Mouse (Mus musculus) neural tube, embryonic 10.5 days (tissue): ENCODE data around the gene Rgl1.
A peak's percentile ranks its signal among the peaks of the same experiment; 100 is the strongest.

ENCODE experiments used
- DNase-seq: peaks from one replicate; pipeline ENCODE4 v3.0.0-alpha.2; 2017; ENCODE audit warnings: low spot score; ENCODE audit errors: extremely low spot score

Gene Rgl1

GRCm38 (mm10) chr1:152766032-152766772 lies at the start of gene Rgl1, which contains the start of gene Arpc5:
TSS of gene Rgl1 (minus strand) at chr1:152766351.
TSS of gene Arpc5 (plus strand) at chr1:152766542.
- DNase-seq, result peak; percentile 96

GRCm38 (mm10) chr1:152815265-152815701 lies 49.1 kb upstream of the Rgl1 start:
- peak; percentile 64 for DNase-seq

- DNase-seq, result no peak
Measured at GRCm38 (mm10) chr1:152810533-152811439, 44.6 kb upstream of the Rgl1 start.

- no peak for DNase-seq
Measured at GRCm38 (mm10) chr1:152809541-152810252, 43.5 kb upstream of the Rgl1 start.

- DNase-seq, result no peak
Measured at GRCm38 (mm10) chr1:152808392-152808680, 42.2 kb upstream of the Rgl1 start.

GRCm38 (mm10) chr1:152807619-152808391 lies 41.7 kb upstream of the Rgl1 start:
- DNase-seq, result no peak

- DNase-seq, result no peak
Measured at GRCm38 (mm10) chr1:152804907-152805306, 38.8 kb upstream of the Rgl1 start.

GRCm38 (mm10) chr1:152800633-152801176 lies 34.6 kb upstream of the Rgl1 start:
- DNase-seq, result no peak

- DNase-seq, result no peak
Measured at GRCm38 (mm10) chr1:152799897-152800296, 33.7 kb upstream of the Rgl1 start, which contains the start of gene Ncf2. TSS of gene Ncf2 (plus strand) at chr1:152800194.

- DNase-seq, result no peak
Measured at GRCm38 (mm10) chr1:152798125-152798524, 32.0 kb upstream of the Rgl1 start.

- DNase-seq, result no peak
Measured at GRCm38 (mm10) chr1:152796683-152797263, 30.6 kb upstream of the Rgl1 start.

- no peak for DNase-seq
Measured at GRCm38 (mm10) chr1:152795688-152796255, 29.6 kb upstream of the Rgl1 start.

GRCm38 (mm10) chr1:152793495-152794130 lies 27.5 kb upstream of the Rgl1 start:
- DNase-seq, result peak; percentile 39

- DNase-seq, result peak; percentile 49
Measured at GRCm38 (mm10) chr1:152792736-152793494, 26.8 kb upstream of the Rgl1 start.

- peak; percentile 56 for DNase-seq
Measured at GRCm38 (mm10) chr1:152791269-152791668, 25.1 kb upstream of the Rgl1 start.

GRCm38 (mm10) chr1:152790821-152791220 lies 24.7 kb upstream of the Rgl1 start:
- peak; percentile 51 for DNase-seq

GRCm38 (mm10) chr1:152790254-152790653 lies 24.1 kb upstream of the Rgl1 start:
- peak; percentile 58 for DNase-seq

GRCm38 (mm10) chr1:152788121-152788660 lies 22.0 kb upstream of the Rgl1 start:
- DNase-seq, result no peak
